Mouse (Mus musculus): ENCODE results near the gene Wdhd1.

GRCm38 (mm10) chr14:47191861-47192260, 84.8 kb downstream of the Wdhd1 start:
- TF ChIP-seq CTCF (IDR thresholded peaks at IDR 0.05; ENCODE audit: control insufficient read depth, insufficient read depth, insufficient replicate concordance, low read depth, low read length), result no peak
- TF ChIP-seq POLR2A (IDR thresholded peaks at IDR 0.05; ENCODE audit: control insufficient read depth, low read depth, low read length), result no peak

All from testis, adult 2 months (tissue).